Mouse (Mus musculus) left cerebral cortex, postnatal 25 days (tissue): ENCODE results near the gene Pdcd1lg2. TPM values are rescaled to one million over a fixed set of nuclear protein-coding genes. Genes with fewer than 3 reads are reported as not detected.

ENCODE experiments used
- DNase-seq, 2 experiments: peaks; one replicate each; pipeline ENCODE4 v3.0.0; 2022; ENCODE audit warnings: low spot score in 2 of 2, mixed read lengths in 1 of 2
- intact Hi-C: fragments of 180-260 bp; cut with DNase I; formaldehyde crosslinking; loops from one replicate; pipeline ENCODE4 v1.15.1; 2025
- total RNA-seq, 2 experiments: library from RNA; stranded (reverse); gene quantifications; 2 replicates each; pipeline ENCODE4 v1.2.3; 2021

Gene Pdcd1lg2
- total RNA-seq, 2 experiments from 2014 or later, result 0.21 TPM; not detected in 1

GRCm38 (mm10) chr19:29488073-29488390 lies 77.3 kb downstream of the Pdcd1lg2 start:
- intact Hi-C loops, result no loop called here
- DNase-seq, result no peak

GRCm38 (mm10) chr19:29488420-29488819 lies 77.7 kb downstream of the Pdcd1lg2 start:
- intact Hi-C loops, result no loop called here
- DNase-seq, result no peak

GRCm38 (mm10) chr19:29489785-29490284 lies 79.1 kb downstream of the Pdcd1lg2 start:
- no peak for DNase-seq
- intact Hi-C loops, result loop anchor here (5.0 kb wide), 1 partner anchor 43 kb away; no protein-coding TSS in a partner anchor

- intact Hi-C loops, result loop anchor here (5.0 kb wide), 1 partner anchor 44 kb away; no protein-coding TSS in a partner anchor
- no peak for DNase-seq
These were observed 80.7 kb downstream of the Pdcd1lg2 start for GRCm38 (mm10) chr19:29491467-29491866.

GRCm38 (mm10) chr19:29494454-29494853 lies 83.7 kb downstream of the Pdcd1lg2 start:
- intact Hi-C loops, result loop anchor here (5.0 kb wide), 1 partner anchor 47 kb away; no protein-coding TSS in a partner anchor
- no peak for DNase-seq

- no peak for DNase-seq
- intact Hi-C loops, result no loop called here
These were observed 85.4 kb downstream of the Pdcd1lg2 start for GRCm38 (mm10) chr19:29496001-29496597.

- intact Hi-C loops, result no loop called here
- DNase-seq, result no peak
These were observed 86.3 kb downstream of the Pdcd1lg2 start for GRCm38 (mm10) chr19:29496786-29497557.

GRCm38 (mm10) chr19:29497874-29498273 lies 87.2 kb downstream of the Pdcd1lg2 start:
- no peak for DNase-seq

GRCm38 (mm10) chr19:29498842-29499456 lies 88.2 kb downstream of the Pdcd1lg2 start:
- intact Hi-C loops, result no loop called here
- no peak for DNase-seq

More at GRCm38 (mm10) chr19:29497874-29498273, 87.2 kb downstream of the Pdcd1lg2 start:
- intact Hi-C loops, result no loop called here

GRCm38 (mm10) chr19:29500333-29500732 lies 89.6 kb downstream of the Pdcd1lg2 start:
- intact Hi-C loops, result loop anchor here (2.0 to 10.0 kb wide), 3 partner anchors 140 to 526 kb away; no protein-coding TSS in a partner anchor
- DNase-seq, result no peak

- intact Hi-C loops, result loop anchor here (2.0 to 10.0 kb wide), 3 partner anchors 140 to 526 kb away; no protein-coding TSS in a partner anchor
- no peak for DNase-seq
These were observed 90.4 kb downstream of the Pdcd1lg2 start for GRCm38 (mm10) chr19:29501106-29501505.

GRCm38 (mm10) chr19:29501507-29501906 lies 90.8 kb downstream of the Pdcd1lg2 start:
- intact Hi-C loops, result loop anchor here (2.0 to 10.0 kb wide), 3 partner anchors 141 to 527 kb away; no protein-coding TSS in a partner anchor
- DNase-seq, result peak; percentile 77 to 86

- no peak for DNase-seq
- intact Hi-C loops, result loop anchor here (10.0 kb wide), 2 partner anchors 439 to 529 kb away; no protein-coding TSS in a partner anchor
These were observed 93.4 kb downstream of the Pdcd1lg2 start for GRCm38 (mm10) chr19:29504131-29504530.

- intact Hi-C loops, result loop anchor here (10.0 kb wide), 2 partner anchors 441 to 531 kb away; no protein-coding TSS in a partner anchor
- no peak for DNase-seq
These were observed 94.9 kb downstream of the Pdcd1lg2 start for GRCm38 (mm10) chr19:29505617-29506016.

- intact Hi-C loops, result loop anchor here (10.0 kb wide), 2 partner anchors 443 to 533 kb away; no protein-coding TSS in a partner anchor
- no peak for DNase-seq
These were observed 97.5 kb downstream of the Pdcd1lg2 start for GRCm38 (mm10) chr19:29508208-29508607.

GRCm38 (mm10) chr19:29509857-29510256 lies 99.1 kb downstream of the Pdcd1lg2 start:
- intact Hi-C loops, result loop anchor here (10.0 kb wide), 2 partner anchors 445 to 535 kb away; no protein-coding TSS in a partner anchor
- DNase-seq, result no peak

GRCm38 (mm10) chr19:29511826-29512225 lies 101.1 kb downstream of the Pdcd1lg2 start:
- intact Hi-C loops, result no loop called here
- no peak for DNase-seq

- no peak for DNase-seq
- intact Hi-C loops, result no loop called here
These were observed 102.5 kb downstream of the Pdcd1lg2 start for GRCm38 (mm10) chr19:29513111-29513766.

GRCm38 (mm10) chr19:29514130-29514529 lies 103.4 kb downstream of the Pdcd1lg2 start:
- no peak for DNase-seq
- intact Hi-C loops, result no loop called here
